Mouse (Mus musculus): Measurements from ENCODE around the gene Nsun6. TPM values are rescaled to one million over a fixed set of nuclear protein-coding genes. Genes with fewer than 3 reads are reported as not detected.

The Nsun6 gene
- polyA plus RNA-seq, 1 experiment from 2014 or later: 12.8 TPM

GRCm38 (mm10) chr2:14984029-14984428, 70.8 kb downstream of the Nsun6 start:
- Histone ChIP-seq H3K9ac (no peak overlapping the region), H3K4me2 (replicated peaks) (no peak overlapping the region), H3K27me3 (replicated peaks) (no peaks in the 10 kb centered on the region), H3K9me3 (no peaks in the 10 kb centered on the region), H3K4me1 (replicated peaks) (no peaks in the 10 kb centered on the region), H3K27ac (no peak overlapping the region), H3K36me3 (no peaks in the 10 kb centered on the region), H3K4me3 (replicated peaks) (no peak overlapping the region)
- WGBS: 68% methylated on average over 11 of the region's 11 CpGs
- ATAC-seq: 0 out of 2 replicates have a peak, but pooled peaks have one; percentile 25

DNA sequence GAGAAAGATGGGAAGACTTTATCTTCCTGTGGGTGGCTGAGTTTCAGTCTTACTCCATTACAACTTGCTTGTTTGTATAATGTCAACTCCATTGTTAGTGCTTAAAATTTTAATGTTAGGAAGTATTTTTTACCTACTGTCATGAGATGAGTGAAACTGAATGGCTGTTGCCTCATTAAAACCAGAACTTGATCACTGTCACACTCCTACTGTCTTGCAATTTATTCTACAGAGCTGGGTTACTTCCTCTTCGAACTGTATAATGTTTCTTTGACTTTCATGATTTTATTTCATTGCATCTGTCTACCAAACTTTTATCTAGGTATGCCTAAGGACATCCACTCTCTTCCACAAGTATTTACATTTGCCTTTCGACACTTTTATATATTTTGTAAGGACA, 93.4 kb downstream of the Nsun6 start:
- WGBS: 79% methylated on average over 2 of the region's 2 CpGs
- Histone ChIP-seq H3K4me3 (replicated peaks) (no peak overlapping the region), H3K4me2 (replicated peaks) (no peak overlapping the region), H3K9ac (no peak overlapping the region), H3K27me3 (replicated peaks) (no peaks in the 10 kb centered on the region), H3K4me1 (replicated peaks) (no peaks in the 10 kb centered on the region), H3K36me3 (no peaks in the 10 kb centered on the region), H3K9me3 (no peaks in the 10 kb centered on the region), H3K27ac (no peak overlapping the region)
- ATAC-seq: no peak

DNA sequence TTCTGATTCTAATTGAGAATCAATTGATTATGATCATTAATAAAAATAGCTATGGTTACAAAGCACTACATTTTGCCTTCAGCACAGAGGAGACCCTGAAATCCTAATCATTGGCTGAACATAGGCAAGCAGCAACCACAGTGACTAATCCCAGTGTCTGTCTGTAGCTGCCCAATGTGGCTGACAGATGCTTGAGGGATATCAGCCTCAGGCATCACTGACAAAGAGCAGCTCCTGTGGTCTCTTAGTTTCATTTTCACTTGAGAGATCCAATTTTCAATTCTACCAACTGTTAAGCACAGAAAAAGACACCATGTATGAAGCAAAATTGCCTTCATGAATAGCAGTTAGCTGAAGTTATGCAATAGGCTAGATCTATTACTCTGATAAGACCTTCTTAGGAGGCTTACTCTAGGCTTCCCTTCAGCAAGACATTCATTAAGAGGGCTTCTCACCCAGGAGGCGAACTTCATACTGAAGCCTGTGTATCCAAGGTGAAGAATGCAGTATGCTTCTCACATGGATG, 93.8 kb downstream of the Nsun6 start:
- Histone ChIP-seq H3K27ac (no peak overlapping the region), H3K36me3 (no peaks in the 10 kb centered on the region), H3K9ac (no peak overlapping the region), H3K4me1 (replicated peaks) (no peaks in the 10 kb centered on the region), H3K27me3 (replicated peaks) (no peaks in the 10 kb centered on the region), H3K4me2 (replicated peaks) (no peak overlapping the region), H3K4me3 (replicated peaks) (no peak overlapping the region), H3K9me3 (no peaks in the 10 kb centered on the region)
- WGBS: 77% methylated on average over 1 of the region's 1 CpGs
- no peak for ATAC-seq

DNA sequence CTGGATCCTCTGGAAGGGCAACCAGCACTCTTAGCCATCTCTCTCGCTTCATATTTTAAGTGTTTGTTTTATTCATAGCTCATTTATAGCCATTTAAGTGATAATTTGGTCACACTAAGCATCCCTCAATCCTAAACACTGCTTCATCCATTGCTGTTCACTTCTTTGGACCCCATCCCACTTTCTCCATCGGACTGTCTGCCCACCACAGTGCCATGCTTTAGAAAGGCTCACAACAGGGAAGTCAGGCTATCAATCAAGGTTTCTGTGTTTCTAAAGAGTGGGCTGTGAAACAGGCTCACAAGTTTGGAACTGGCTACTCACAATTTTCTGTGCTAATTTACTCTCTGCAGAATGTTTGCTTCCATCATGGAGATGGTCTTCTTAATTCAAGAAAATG, 101.8 kb downstream of the Nsun6 start:
- Histone ChIP-seq H3K9me3 (no peaks in the 10 kb centered on the region), H3K27ac (no peak overlapping the region), H3K36me3 (no peaks in the 10 kb centered on the region), H3K4me1 (replicated peaks) (no peaks in the 10 kb centered on the region), H3K4me2 (replicated peaks) (no peak overlapping the region), H3K9ac (no peak overlapping the region), H3K4me3 (replicated peaks) (no peak overlapping the region), H3K27me3 (replicated peaks) (no peaks in the 10 kb centered on the region)
- no peak for ATAC-seq
- WGBS: 74% methylated on average over 2 of the region's 2 CpGs

Other genes with a start within 250 kb of the Nsun6 start
- gene Arl5b, start 5.7 kb downstream of the Nsun6 start, polyA plus RNA-seq (2015; fragmentation: Nextera tagmentation; extraction: Ambion mirVana): 22.5 and 23.9 TPM in 2 replicates

All from intestine, embryonic 15.5 days (tissue).